Mouse (Mus musculus) bone marrow, adult 2 months (tissue): ENCODE measurements around the gene Tpsb2.

Experiments
- CTCF ChIP-seq: fragments of 200-500 bp; IDR thresholded peaks from 2 replicates; pipeline ENCODE4 v1.5.1; 2011; ENCODE audit warnings: low read length, control low read depth; ENCODE audit not compliant: control insufficient read depth, insufficient read depth
- POLR2A ChIP-seq: fragments of 200-500 bp; IDR thresholded peaks from 2 replicates; pipeline ENCODE4 v1.6.1; 2011; ENCODE audit warnings: low read depth, mild to moderate bottlenecking, control low read depth, low read length, borderline replicate concordance; ENCODE audit not compliant: control insufficient read depth

GRCm38 (mm10) chr17:25338218-25338617 lies 27.9 kb upstream of the Tpsb2 start:
- TF ChIP-seq POLR2A (no peak), CTCF (no peak)
